Mouse (Mus musculus) bone marrow macrophage, adult 2 months (primary cell): Measurements from ENCODE around the gene Ap3m1.

Experiments
- CTCF ChIP-seq: IDR thresholded peaks from 2 replicates; pipeline ENCODE4 v1.5.1; 2012; ENCODE audit warnings: low read depth, mild to moderate bottlenecking, low read length, moderate library complexity
- POLR2A ChIP-seq: IDR thresholded peaks from 2 replicates; pipeline ENCODE4 v1.6.1; 2012; ENCODE audit warnings: mild to moderate bottlenecking, low read depth, low read length, borderline replicate concordance

- TF ChIP-seq POLR2A (no peak), CTCF (no peak)
Observed at GRCm38 (mm10) chr14:21017871-21018270, 34.4 kb downstream of the Ap3m1 start.
